Mouse (Mus musculus) bone marrow, adult 2 months (tissue): ENCODE results near the gene Ttc17.

Source experiments
- CTCF ChIP-seq: fragments of 200-500 bp; IDR thresholded peaks from 2 replicates; pipeline ENCODE4 v1.5.1; 2011; ENCODE audit warnings: low read length, control low read depth; ENCODE audit not compliant: control insufficient read depth, insufficient read depth
- POLR2A ChIP-seq: fragments of 200-500 bp; IDR thresholded peaks from 2 replicates; pipeline ENCODE4 v1.6.1; 2011; ENCODE audit warnings: low read depth, mild to moderate bottlenecking, control low read depth, low read length, borderline replicate concordance; ENCODE audit not compliant: control insufficient read depth

DNA sequence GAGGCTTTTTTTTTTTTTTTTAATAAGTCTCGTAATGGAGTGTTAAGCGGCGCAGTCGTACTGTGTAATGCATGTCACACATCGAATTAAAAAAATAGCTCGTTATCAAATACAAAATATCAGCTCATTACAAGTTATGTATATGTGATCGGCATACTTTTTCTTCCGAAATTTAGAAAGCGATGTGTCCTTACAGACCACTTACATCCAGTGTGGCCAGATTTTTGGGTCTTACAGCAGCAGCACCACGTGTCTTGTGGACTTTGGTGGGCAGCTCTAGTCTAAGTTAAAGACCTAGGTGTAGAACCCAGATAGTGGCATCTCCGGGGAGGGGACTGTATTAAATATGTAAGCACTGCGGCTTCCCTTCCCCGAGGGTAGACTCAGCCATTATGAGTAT lies 532 bp upstream of the Ttc17 start:
- TF ChIP-seq CTCF (no peak), POLR2A (no peak)
